Mouse (Mus musculus) lung, postnatal 0 days (tissue): ENCODE measurements at regions not wholly inside any gene's neighbourhood (a gene's known extent, or its start where the extent isn't known, plus 50 kb on each side); places are given as distances from the start of the nearest gene placed in this dataset.

ENCODE experiments used
- ATAC-seq: fragments of 200-750 bp; cut with Nextera tagmentation; 2 replicates; pipeline ENCODE4 v1.8.0; 2017; ENCODE audit warnings: moderate library complexity
- DNase-seq: peaks from one replicate; pipeline ENCODE4 v3.0.0-alpha.2; 2016; ENCODE audit warnings: low spot score
- H3K27ac ChIP-seq: fragments of 300-500 bp; sonication (generic); 2 replicates; pipeline ENCODE4 v1.5.1; 2014; ENCODE audit warnings: antibody characterized with exemption, mild to moderate bottlenecking, low read length, mixed read lengths
- H3K27me3 ChIP-seq: fragments of 300-500 bp; sonication (generic); replicated peaks from 2 replicates; pipeline ENCODE4 v1.6.1; 2014; ENCODE audit warnings: low read length, mixed read lengths; ENCODE audit not compliant: insufficient read depth
- H3K36me3 ChIP-seq: fragments of 300-500 bp; sonication (generic); 2 replicates; pipeline ENCODE4 v1.6.1; 2014; ENCODE audit warnings: low read length, mixed read lengths; ENCODE audit not compliant: insufficient read depth
- H3K4me1 ChIP-seq: fragments of 300-500 bp; sonication (generic); 2 replicates; pipeline ENCODE4 v1.6.1; 2014; ENCODE audit warnings: antibody characterized with exemption, low read depth, low read length, mixed read lengths; ENCODE audit not compliant: insufficient read depth
- H3K4me2 ChIP-seq: fragments of 300-500 bp; sonication (generic); replicated peaks from 2 replicates; pipeline ENCODE4 v1.6.1; 2014; ENCODE audit warnings: low read depth, mild to moderate bottlenecking, low read length, moderate library complexity, mixed read lengths
- H3K4me3 ChIP-seq: fragments of 300-500 bp; sonication (generic); 2 replicates; pipeline ENCODE4 v1.5.1; 2014; ENCODE audit warnings: low read depth, low read length
- H3K9ac ChIP-seq: fragments of 300-500 bp; sonication (generic); replicated peaks from 2 replicates; pipeline ENCODE4 v1.6.1; 2014; ENCODE audit warnings: low read depth, mild to moderate bottlenecking
- H3K9me3 ChIP-seq: fragments of 300-500 bp; sonication (generic); 2 replicates; pipeline ENCODE4 v1.6.1; 2016; ENCODE audit warnings: low read length, mixed read lengths
- CTCF ChIP-seq: IDR thresholded peaks from 2 replicates; pipeline ENCODE4 v1.5.1; 2016; ENCODE audit warnings: antibody characterized with exemption, mild to moderate bottlenecking
- EP300 ChIP-seq: IDR thresholded peaks from 2 replicates; pipeline ENCODE4 v1.6.1; 2016; ENCODE audit warnings: antibody characterized with exemption, mild to moderate bottlenecking, control low read depth
- WGBS: fragments of 180-500 bp; shearing (Covaris S2); extraction: QIAGEN DNeasy Blood & Tissue Kit; methylation state at CpG from one replicate; pipeline ENCODE4 v1.1.7; 2014; 5-methylcytosine and 5-hydroxymethylcytosine counted together

DNA sequence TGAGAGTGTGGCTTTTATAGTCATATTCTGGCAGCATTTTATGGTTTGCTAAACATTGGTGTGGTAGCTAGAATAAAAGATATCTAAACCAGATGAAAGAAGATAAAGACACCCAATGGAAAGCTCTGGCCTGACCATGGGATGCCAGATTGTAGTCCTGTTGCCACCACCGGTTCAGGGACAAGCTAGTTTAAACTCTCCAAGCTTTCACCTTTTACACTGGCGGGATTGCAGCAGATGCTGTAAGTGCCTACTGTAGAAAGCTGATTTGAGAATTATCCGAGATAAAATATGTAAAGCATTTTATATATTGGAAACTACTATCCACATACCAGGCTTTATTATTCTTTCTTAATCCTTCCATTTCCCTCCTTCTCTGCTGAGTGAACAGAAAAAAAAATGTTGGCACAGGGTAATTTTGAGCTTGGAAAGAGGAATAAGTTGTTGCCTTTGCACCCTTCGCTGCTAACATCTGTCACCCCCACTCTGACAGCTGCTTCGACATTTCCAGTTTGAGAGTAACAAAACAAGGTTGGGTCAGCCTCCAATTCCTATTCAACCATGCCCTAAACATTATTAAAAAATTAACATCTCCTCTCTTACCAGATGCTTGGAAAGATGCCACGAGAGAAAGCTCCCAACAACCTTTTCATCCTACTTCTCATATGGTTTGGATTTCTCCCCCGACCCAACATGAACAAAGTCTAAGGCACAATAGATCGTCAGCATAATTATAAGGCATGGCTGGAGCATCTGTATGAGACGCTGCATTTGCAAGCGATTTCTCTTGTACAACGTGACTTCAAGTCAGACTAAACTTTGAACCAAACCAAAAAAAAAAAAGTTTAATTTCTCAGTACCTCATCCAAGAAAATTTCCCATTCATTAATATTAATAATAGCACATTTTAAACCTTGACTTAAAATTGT lies 287.8 kb downstream of the Etaa1 start:
- ATAC-seq: no peak
- no peak overlapping the region for H3K4me3 ChIP-seq
- no peaks in the 10 kb centered on the region for H3K4me1 ChIP-seq
- 60% methylated on average over 11 of the region's 11 CpGs for WGBS
- no peaks in the 10 kb centered on the region for H3K36me3 ChIP-seq
- DNase-seq: no peak
- no peaks in the 10 kb centered on the region for H3K27me3 ChIP-seq
- TF ChIP-seq EP300 (no peak), CTCF (no peak)
- no peak overlapping the region for H3K27ac ChIP-seq
- H3K4me2 ChIP-seq: no peak overlapping the region
- H3K9ac ChIP-seq: no peak overlapping the region
- no peaks in the 10 kb centered on the region for H3K9me3 ChIP-seq

DNA sequence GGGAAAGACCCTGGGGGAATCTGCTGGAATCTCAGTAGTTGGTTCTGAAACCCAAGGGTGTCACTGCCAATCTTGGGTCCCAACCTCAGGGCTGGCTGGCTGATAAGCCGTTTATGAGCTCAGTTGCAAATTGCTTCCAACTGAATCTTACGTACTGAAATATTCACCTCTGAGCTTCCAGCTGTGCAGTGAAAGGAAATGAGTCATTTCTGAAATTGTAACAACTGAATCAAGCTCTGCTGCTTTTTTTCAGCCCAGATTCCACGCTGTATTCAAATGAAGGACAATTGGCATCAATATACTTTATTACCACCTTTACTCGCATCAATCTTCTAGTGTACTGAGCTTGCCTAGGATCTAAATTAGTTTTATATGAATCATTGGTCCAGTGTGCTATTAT lies 272.7 kb downstream of the Etaa1 start:
- no peak overlapping the region for H3K27ac ChIP-seq
- no peak overlapping the region for H3K9ac ChIP-seq
- WGBS: 57% methylated on average over 4 of the region's 4 CpGs
- DNase-seq: no peak
- no peaks in the 10 kb centered on the region for H3K9me3 ChIP-seq
- no peak overlapping the region for H3K4me3 ChIP-seq
- TF ChIP-seq EP300: no peak
- TF ChIP-seq CTCF: no peak
- H3K27me3 ChIP-seq: no peaks in the 10 kb centered on the region
- no peak for ATAC-seq
- H3K4me2 ChIP-seq: no peak overlapping the region
- no peaks in the 10 kb centered on the region for H3K4me1 ChIP-seq
- no peaks in the 10 kb centered on the region for H3K36me3 ChIP-seq

DNA sequence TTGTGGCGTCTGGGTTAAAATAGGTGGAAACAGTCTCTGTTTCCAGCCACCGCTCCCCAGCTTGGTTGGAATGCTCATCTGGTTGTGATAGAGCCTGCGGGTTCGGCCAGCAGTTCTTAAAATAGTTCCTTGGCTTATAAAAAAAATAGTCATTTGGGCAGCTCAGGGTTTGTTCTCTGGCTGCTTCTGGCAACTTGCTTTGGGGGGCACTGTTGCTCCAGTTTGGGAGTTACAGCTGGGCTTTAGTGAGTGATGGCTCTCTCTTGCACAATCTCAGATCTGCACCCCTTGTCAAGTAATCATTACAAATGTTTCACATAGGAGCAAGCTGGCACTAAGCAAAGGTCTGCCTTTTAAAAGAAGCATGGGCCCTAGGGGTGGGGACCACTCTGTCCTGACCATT lies 268.0 kb downstream of the Etaa1 start:
- TF ChIP-seq EP300 (no peak), CTCF (peak; percentile 71)
- H3K27me3 ChIP-seq: no peaks in the 10 kb centered on the region
- H3K9ac ChIP-seq: no peak overlapping the region
- H3K4me2 ChIP-seq: no peak overlapping the region
- DNase-seq: peak; percentile 79
- no peaks in the 10 kb centered on the region for H3K36me3 ChIP-seq
- peak; percentile 76 for ATAC-seq
- H3K4me1 ChIP-seq: no peaks in the 10 kb centered on the region
- no peaks in the 10 kb centered on the region for H3K9me3 ChIP-seq
- WGBS: 17% methylated on average over 4 of the region's 4 CpGs
- H3K27ac ChIP-seq: no peak overlapping the region
- no peak overlapping the region for H3K4me3 ChIP-seq

DNA sequence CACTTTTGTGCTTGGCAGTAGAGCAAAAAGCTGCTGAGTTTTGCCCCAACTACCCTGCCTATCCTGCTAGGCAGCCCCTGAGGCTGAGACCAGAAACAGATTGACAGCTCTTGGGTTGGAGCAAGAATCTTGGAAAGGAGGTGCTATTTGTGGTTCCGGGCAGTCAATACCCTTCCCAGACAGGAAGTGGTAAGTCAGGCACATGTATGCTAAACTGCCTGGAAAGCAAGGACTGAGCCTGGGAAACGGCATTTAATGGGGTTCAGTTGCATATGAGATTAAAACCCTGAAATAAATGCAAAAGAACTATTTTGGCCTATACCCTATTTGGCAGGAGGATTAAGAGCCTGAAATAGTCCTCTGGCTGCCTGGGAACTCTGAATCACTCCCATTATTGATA lies 266.9 kb downstream of the Etaa1 start:
- no peak overlapping the region for H3K27ac ChIP-seq
- TF ChIP-seq EP300 (no peak), CTCF (no peak)
- ATAC-seq (no peak), DNase-seq (peak; percentile 11)
- no peaks in the 10 kb centered on the region for H3K27me3 ChIP-seq
- no peaks in the 10 kb centered on the region for H3K4me1 ChIP-seq
- H3K9ac ChIP-seq: no peak overlapping the region
- H3K4me2 ChIP-seq: no peak overlapping the region
- no peak overlapping the region for H3K4me3 ChIP-seq
- no peaks in the 10 kb centered on the region for H3K9me3 ChIP-seq
- no peaks in the 10 kb centered on the region for H3K36me3 ChIP-seq
- 58% methylated on average over 2 of the region's 2 CpGs for WGBS

DNA sequence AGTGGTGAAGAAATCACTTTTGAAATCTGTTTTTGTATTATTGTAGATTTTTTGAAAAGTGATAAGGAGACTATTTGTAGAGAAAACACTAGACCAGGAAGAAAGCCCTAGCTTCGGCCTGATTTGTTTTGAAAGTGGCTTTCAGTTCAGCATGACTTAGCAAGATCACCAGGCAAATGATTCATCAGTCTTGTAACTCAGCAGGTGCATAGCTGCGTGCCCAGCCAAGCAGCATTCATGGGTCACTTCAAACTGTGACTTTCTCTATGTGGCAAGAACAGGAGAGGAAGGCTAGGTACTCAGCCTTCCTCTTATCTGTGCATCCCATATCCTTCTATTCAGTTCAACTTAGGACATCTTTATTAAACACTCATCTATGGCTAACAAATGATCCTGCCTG lies 259.5 kb downstream of the Etaa1 start:
- no peak overlapping the region for H3K4me3 ChIP-seq
- no peaks in the 10 kb centered on the region for H3K36me3 ChIP-seq
- H3K4me1 ChIP-seq: no peaks in the 10 kb centered on the region
- WGBS: 47% methylated on average over 2 of the region's 2 CpGs
- TF ChIP-seq EP300 (no peak), CTCF (no peak)
- no peaks in the 10 kb centered on the region for H3K9me3 ChIP-seq
- ATAC-seq (no peak), DNase-seq (no peak)
- H3K9ac ChIP-seq: no peak overlapping the region
- no peak overlapping the region for H3K27ac ChIP-seq
- no peak overlapping the region for H3K4me2 ChIP-seq
- no peaks in the 10 kb centered on the region for H3K27me3 ChIP-seq

DNA sequence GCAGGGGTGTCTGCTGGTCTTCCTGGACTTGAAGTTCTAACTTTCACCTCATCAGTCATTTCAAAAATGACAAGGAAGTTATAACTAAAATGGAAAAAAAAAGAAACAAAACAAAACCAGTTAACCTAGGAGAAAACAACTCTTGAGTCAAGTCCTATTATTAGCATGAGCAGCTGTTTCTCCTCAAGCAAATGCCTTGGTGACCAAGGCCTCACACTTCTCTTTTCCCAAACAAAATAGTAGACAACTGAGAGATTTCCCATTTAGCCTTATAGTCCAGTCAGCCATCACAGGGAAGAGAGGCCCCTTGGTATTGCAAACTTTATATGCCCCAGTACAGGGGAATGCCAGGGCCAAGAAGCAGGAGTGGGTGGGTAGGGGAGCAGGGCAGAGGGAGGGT lies 244.9 kb downstream of the Etaa1 start:
- Histone ChIP-seq H3K4me3 (no peak overlapping the region), H3K4me1 (no peaks in the 10 kb centered on the region), H3K9me3 (no peaks in the 10 kb centered on the region), H3K9ac (no peak overlapping the region), H3K4me2 (no peak overlapping the region), H3K27ac (no peak overlapping the region), H3K27me3 (no peaks in the 10 kb centered on the region), H3K36me3 (no peaks in the 10 kb centered on the region)
- peak; percentile 60 for ATAC-seq
- no peak for TF ChIP-seq CTCF
- TF ChIP-seq EP300: 0 out of 2 replicates have a peak, but pooled peaks have one; percentile 28
- peak; percentile 85 for DNase-seq
